Mouse (Mus musculus) stomach, adult 2 months (tissue): Measurements from ENCODE around the gene Zfp142. TPM values are rescaled to one million over a fixed set of nuclear protein-coding genes. Genes with fewer than 3 reads are reported as not detected.

Source experiments
- polyA plus RNA-seq: library from polyadenylated mRNA; depleted of rRNA; stranded (reverse); fragments of >200 nt; gene quantifications from 2 replicates; pipeline ENCODE4 v1.2.3, GENCODE M21; 2012; rRNA removed

The Zfp142 gene
- polyA plus RNA-seq, result 3.8 and 4.4 TPM in 2 replicates

DNA sequence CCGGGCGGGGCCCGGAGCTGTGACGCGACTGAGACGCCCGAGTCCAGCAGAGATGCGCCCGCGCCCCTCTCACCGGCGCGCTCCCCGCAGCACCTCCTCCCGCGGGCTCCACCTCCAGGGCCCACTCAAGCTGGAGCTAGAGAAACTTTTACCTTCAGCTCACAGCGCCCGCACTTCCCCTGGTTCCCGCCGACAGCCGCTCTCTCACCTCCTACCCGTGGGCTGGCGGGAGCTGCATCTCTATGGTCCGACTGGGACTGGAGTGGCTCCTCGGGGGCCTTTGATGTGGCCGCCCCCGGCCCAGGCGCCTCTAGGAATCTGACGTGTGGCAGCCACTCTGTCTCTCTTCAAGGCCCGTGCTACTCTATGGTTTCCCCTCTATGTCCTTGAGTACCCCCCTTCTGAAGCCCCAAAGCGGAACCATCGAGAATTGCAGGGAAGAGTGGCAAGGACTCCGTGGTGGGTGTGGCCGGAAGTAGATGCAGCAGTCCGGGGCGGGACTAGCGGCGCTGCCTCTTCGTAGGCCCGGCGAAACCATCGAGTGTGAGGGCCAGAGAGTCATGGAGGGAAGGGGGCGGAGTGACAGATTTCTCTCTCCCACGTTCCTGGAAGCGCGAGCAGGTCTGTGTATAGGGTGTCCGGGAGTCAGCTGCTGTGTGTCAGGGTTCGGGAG, at the start of gene Zfp142, which contains the start of gene Bcs1l:
TSS of gene Zfp142 (minus strand) at position 474 of the 673 bp plus-strand sequence.
TSS of gene Bcs1l (plus strand) at position 517 of the 673 bp plus-strand sequence.

DNA sequence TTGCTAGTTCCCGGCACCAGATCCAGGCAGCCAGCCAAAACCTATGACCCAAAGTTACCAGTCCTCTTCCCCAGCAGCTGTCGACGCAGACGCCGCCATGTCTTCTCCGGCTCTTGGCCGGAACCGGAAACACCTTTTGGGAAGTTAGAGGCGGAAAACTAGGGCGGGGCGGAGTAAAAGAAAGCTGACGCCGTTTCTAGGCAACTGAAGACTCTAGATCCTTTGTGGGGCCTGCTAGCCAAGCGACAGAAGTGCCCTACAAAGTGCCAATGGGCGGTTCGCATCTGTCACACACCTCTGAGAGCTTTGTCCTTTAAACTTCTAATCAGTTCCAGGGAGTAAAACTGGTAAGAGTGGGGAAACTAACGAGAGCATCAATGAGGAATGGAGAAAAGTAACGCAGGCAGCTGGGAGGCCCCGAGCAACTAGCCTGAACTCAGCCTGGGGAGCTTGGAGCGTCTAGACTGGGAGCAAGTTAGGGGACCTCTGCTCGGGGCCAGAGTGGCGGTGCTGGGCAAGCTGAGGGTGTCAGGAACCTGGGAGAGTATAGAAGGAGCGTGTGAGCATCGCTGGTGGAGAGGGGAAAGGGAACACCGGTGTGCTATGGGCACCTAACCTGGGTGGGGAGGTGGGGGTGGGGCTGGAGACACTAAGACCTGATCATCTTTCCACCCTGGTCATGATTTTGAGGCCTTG, 13.4 kb upstream of the Zfp142 start, which contains the start of the genes Rnf25 and Stk36:
TSS of gene Rnf25 (minus strand) at position 131 of the 696 bp plus-strand sequence.
TSS of gene Stk36 (plus strand) at position 179 of the 696 bp plus-strand sequence.

DNA sequence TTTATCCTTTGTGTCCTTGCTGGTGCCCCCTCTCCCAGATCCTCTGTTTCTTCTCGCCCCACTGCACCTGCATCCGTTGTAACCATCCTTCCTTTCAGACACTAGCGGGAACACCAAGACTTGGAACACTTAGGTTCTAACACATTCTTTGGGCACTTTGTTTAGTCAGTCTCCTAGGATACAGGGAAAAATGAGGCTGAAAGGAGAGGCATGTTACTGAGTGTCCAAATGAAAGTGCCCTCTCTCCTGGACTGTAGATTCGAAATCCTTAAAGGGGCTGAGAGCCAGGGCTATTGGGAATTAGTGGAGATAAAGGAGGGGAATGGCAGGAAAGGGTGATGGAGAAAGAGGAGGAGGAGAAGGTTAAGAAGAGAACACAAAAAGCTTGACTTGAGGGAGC, 43.9 kb downstream of the Zfp142 start, which contains the start of gene Usp37:
TSS of gene Usp37 (minus strand) at position 101 of the 400 bp plus-strand sequence.

DNA sequence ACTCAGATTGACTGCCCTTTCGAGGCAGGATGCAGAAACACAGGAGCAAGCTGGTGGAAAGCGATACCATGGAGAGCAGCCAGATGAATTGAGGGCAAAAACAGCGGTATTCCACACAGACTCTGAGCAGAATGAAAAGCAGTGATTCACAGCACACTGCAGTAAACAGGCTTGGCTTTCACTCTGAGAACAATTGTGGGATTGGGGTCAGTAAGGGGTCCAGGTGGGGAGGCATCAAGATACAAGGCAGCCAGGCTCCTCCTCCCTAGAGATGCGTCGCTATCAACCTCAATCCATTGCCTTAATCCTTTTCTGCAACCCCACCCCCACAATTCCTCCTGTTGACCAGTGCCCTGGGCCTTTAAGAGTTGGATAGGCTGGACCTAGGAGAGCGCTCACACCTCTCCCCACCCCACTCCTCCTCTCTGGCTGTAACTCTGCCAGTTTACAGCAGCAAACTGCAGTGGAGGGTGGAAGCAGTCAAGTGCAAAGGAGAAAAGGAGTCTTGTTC, 45.5 kb downstream of the Zfp142 start, which contains the start of gene Plcd4:
TSS of gene Plcd4 (plus strand) at position 438 of the 511 bp plus-strand sequence.

Other genes with a start within 250 kb of the Zfp142 start
- gene Catip, start 226.1 kb downstream of the Zfp142 start, polyA plus RNA-seq, result 0.48 and 0.56 TPM in 2 replicates
- gene Slc11a1, start 213.1 kb downstream of the Zfp142 start, polyA plus RNA-seq, result 11.7 and 16.3 TPM in 2 replicates
- 78.4 and 78.6 TPM in 2 replicates for gene Ctdsp1, start 196.7 kb downstream of the Zfp142 start, polyA plus RNA-seq
- 7.3 and 9.6 TPM in 2 replicates for gene Vil1, start 178.9 kb downstream of the Zfp142 start, polyA plus RNA-seq
- gene Cnot9, start 82.2 kb downstream of the Zfp142 start, polyA plus RNA-seq, result 5.4 and 5.6 TPM in 2 replicates
- gene Plcd4, start 45.4 kb downstream of the Zfp142 start, polyA plus RNA-seq, result 0.03 and 0.06 TPM in 2 replicates
- gene Usp37, start 44.0 kb downstream of the Zfp142 start, polyA plus RNA-seq, result 0.31 and 1.2 TPM in 2 replicates
- 4.7 and 5.1 TPM in 2 replicates for gene Bcs1l, start within 50 bp of the Zfp142 start, polyA plus RNA-seq
- gene Rnf25, start 13.2 kb upstream of the Zfp142 start, polyA plus RNA-seq, result 16.7 and 18.9 TPM in 2 replicates
- 0.87 and 0.96 TPM in 2 replicates for gene Stk36, start 13.2 kb upstream of the Zfp142 start, polyA plus RNA-seq
- 3.9 and 7.7 TPM in 2 replicates for gene Ttll4, start 73.5 kb upstream of the Zfp142 start, polyA plus RNA-seq
- gene Cyp27a1, start 125.3 kb upstream of the Zfp142 start, polyA plus RNA-seq, result 6.2 and 8.6 TPM in 2 replicates
- gene Prkag3, start 161.0 kb upstream of the Zfp142 start, polyA plus RNA-seq, result 0.35 and 0.84 TPM in 2 replicates
- gene Wnt6, start 183.6 kb upstream of the Zfp142 start, polyA plus RNA-seq, result 1.9 and 3.5 TPM in 2 replicates
- gene Wnt10a, start 203.3 kb upstream of the Zfp142 start, polyA plus RNA-seq, result 4.7 and 7.0 TPM in 2 replicates